Mouse (Mus musculus): ENCODE measurements around the gene Wbp1.
"Not testable (repeated sequence)": the region's sequence is repeated elsewhere in the genome, so short reads cannot be mapped to it uniquely, and the experiment has no call there.

The Wbp1 gene

GRCm38 (mm10) chr6:83120930-83121862, at the start of gene Wbp1:
Gene Wbp1 (minus strand): TSS chr6:83121559.
- DNase-seq: peak; percentile 80

GRCm38 (mm10) chr6:83171063-83171462, 49.7 kb upstream of the Wbp1 start:
- no peak for DNase-seq

GRCm38 (mm10) chr6:83169872-83170271, 48.5 kb upstream of the Wbp1 start:
- DNase-seq: no peak

- no peak for DNase-seq
These were observed 44.9 kb upstream of the Wbp1 start for GRCm38 (mm10) chr6:83166243-83166630.

- DNase-seq: peak; percentile 95
These were observed 44.4 kb upstream of the Wbp1 start, which contains the start of gene Dctn1 for GRCm38 (mm10) chr6:83165607-83166242. Gene Dctn1 (plus strand): TSS chr6:83165920.

GRCm38 (mm10) chr6:83165026-83165606, 43.8 kb upstream of the Wbp1 start:
- DNase-seq: no peak

GRCm38 (mm10) chr6:83162701-83163100, 41.3 kb upstream of the Wbp1 start:
- peak; percentile 73 for DNase-seq

- no peak for DNase-seq
These were observed 40.7 kb upstream of the Wbp1 start for GRCm38 (mm10) chr6:83161921-83162641.

- DNase-seq: no peak
These were observed 40.1 kb upstream of the Wbp1 start for GRCm38 (mm10) chr6:83161442-83161841.

- DNase-seq: not testable (repeated sequence)
These were observed 38.1 kb upstream of the Wbp1 start for GRCm38 (mm10) chr6:83159456-83159855.

- peak; percentile 77 for DNase-seq
These were observed 34.9 kb upstream of the Wbp1 start, which contains the start of the genes Wdr54 and 1700003E16Rik for GRCm38 (mm10) chr6:83156259-83156684. Gene Wdr54 (minus strand): TSS chr6:83156397. Gene 1700003E16Rik (plus strand): TSS chr6:83156404.

- peak; percentile 59 for DNase-seq
These were observed 34.3 kb upstream of the Wbp1 start for GRCm38 (mm10) chr6:83155552-83156238.

GRCm38 (mm10) chr6:83153485-83153884, 32.1 kb upstream of the Wbp1 start:
- no peak for DNase-seq

GRCm38 (mm10) chr6:83153038-83153437, 31.7 kb upstream of the Wbp1 start:
- DNase-seq: no peak

- DNase-seq: no peak
These were observed 30.4 kb upstream of the Wbp1 start for GRCm38 (mm10) chr6:83151721-83152120.

- DNase-seq: no peak
These were observed 25.9 kb upstream of the Wbp1 start for GRCm38 (mm10) chr6:83147280-83147679.

- no peak for DNase-seq
These were observed 24.4 kb upstream of the Wbp1 start for GRCm38 (mm10) chr6:83145805-83146204.

- DNase-seq: no peak
These were observed 23.9 kb upstream of the Wbp1 start for GRCm38 (mm10) chr6:83145209-83145608.

GRCm38 (mm10) chr6:83142886-83143285, 21.5 kb upstream of the Wbp1 start:
- no peak for DNase-seq

GRCm38 (mm10) chr6:83142211-83142731, 20.9 kb upstream of the Wbp1 start:
- peak; percentile 63 for DNase-seq

GRCm38 (mm10) chr6:83141636-83142035, 20.3 kb upstream of the Wbp1 start:
- DNase-seq: no peak

GRCm38 (mm10) chr6:83140044-83140443, 18.7 kb upstream of the Wbp1 start:
- DNase-seq: no peak

Measured in right cerebral cortex, postnatal 4 days (tissue).